In genomic region chr9:7837806-7838440, GRCm38 (mm10) we compare ENCODE assay signal across 8 mouse cellular contexts. TPM values are rescaled to one million over a fixed set of nuclear protein-coding genes. Genes with fewer than 3 reads are reported as not detected.
A peak's percentile ranks its signal among the peaks of the same experiment; 100 is the strongest.
DNase-seq lines count a peak whose midpoint lies in the region; ATAC-seq and TF ChIP-seq lines count a peak whose summit lies in the region.

No protein-coding gene starts in this region.

- TF ChIP-seq CTCF in gastrocnemius, adult 2 months (IDR thresholded peaks at IDR 0.05), result no peak

- H3K9me3 ChIP-seq in hindbrain, embryonic 11.5 days (ENCODE audit: control insufficient read depth, low read length), result no peaks in the 10 kb centered on the region

- peak overlapping the region; percentile 98 for H3K27ac ChIP-seq in gastrocnemius, adult 2 months
- peak overlapping the region; percentile 98 for H3K27ac ChIP-seq in hindbrain, embryonic 11.5 days (ENCODE audit: low read depth, low read length)

- no peaks in the 10 kb centered on the region for H3K4me1 ChIP-seq in hindbrain, embryonic 11.5 days (replicated peaks; ENCODE audit: control insufficient read depth, insufficient read depth, low read length)

- H3K27me3 ChIP-seq in hindbrain, embryonic 11.5 days (ENCODE audit: control insufficient read depth, insufficient read depth, low read length), result no peaks in the 10 kb centered on the region

- ATAC-seq in CD4-positive, CD25-positive, alpha-beta regulatory T cell, adult 4 months, result peak; percentile 21
- peak; percentile 26; the same call in 1 of the 2 replicates for ATAC-seq in common myeloid progenitor, adult 5-6 weeks (replicated peaks; ENCODE audit: low read depth, poor library complexity, severe bottlenecking)
- ATAC-seq in hindbrain, embryonic 11.5 days (ENCODE audit: low FRiP score), result peak; percentile 33
- ATAC-seq in megakaryocyte-erythroid progenitor cell, adult 5-6 weeks (replicated peaks; ENCODE audit: low FRiP score, low TSS enrichment, poor library complexity, severe bottlenecking), result 0 out of 2 replicates have a peak, but pooled peaks have one; percentile 21

- H3K36me3 ChIP-seq in hindbrain, embryonic 11.5 days (ENCODE audit: control insufficient read depth, insufficient read depth, low read length), result no peaks in the 10 kb centered on the region

- WGBS in hindbrain, embryonic 11.5 days, result 23% methylated on average over 14 of the region's 14 CpGs

- peak overlapping the region; percentile 79 for H3K4me3 ChIP-seq in gastrocnemius, adult 2 months
- peak overlapping the region; percentile 63 for H3K4me3 ChIP-seq in hindbrain, embryonic 11.5 days (ENCODE audit: low read depth, low read length)

- peak overlapping the region; percentile 90 for H3K9ac ChIP-seq in hindbrain, embryonic 11.5 days (ENCODE audit: low read depth, low read length)

- no peak for DNase-seq in gastrocnemius, adult 2 months
- no peak for DNase-seq in gastrocnemius, postnatal 4 days (ENCODE audit: low spot score in 2 of 2)
- peak; percentile 61 for DNase-seq in hindbrain, embryonic 11.5 days (ENCODE audit: low spot score)
- DNase-seq in gastrocnemius, postnatal 10 days, result no peak
- no peak for DNase-seq in spleen, postnatal 36 days (ENCODE audit: low spot score in 2 of 2)

- peak overlapping the region; percentile 67 for H3K4me2 ChIP-seq in hindbrain, embryonic 11.5 days (replicated peaks; ENCODE audit: low read depth, low read length)

- intact Hi-C loops in gastrocnemius, adult 2 months (cut with DNase I), result loop anchor here (1.0 to 5.0 kb wide), 3 partner anchors 35 to 74 kb away; partner anchors contain the start of genes Birc3 and Tmem123

RNA-seq across cellular contexts. Expression of gene Birc2, which starts 1.1 kb away (rescaled TPM):
- total RNA-seq in gastrocnemius, adult 2 months (2021), result 10 to 100 TPM; 21.9 to 22.0 TPM
- 10 to 100 TPM; 22.0 to 28.1 TPM for total RNA-seq in gastrocnemius, postnatal 4 days (2021)
- polyA plus RNA-seq in CD4-positive, CD25-positive, alpha-beta regulatory T cell, adult 4 months (2017; shearing (Covaris generic)), result 100 to 1,000 TPM; 138 to 145 TPM
- total RNA-seq in common myeloid progenitor, adult 5-6 weeks (2017), result 66.5 and 67.1 TPM in 2 replicates
- 45.3 and 51.7 TPM in 2 replicates for polyA plus RNA-seq in hindbrain, embryonic 11.5 days (2014; fragmentation: Nextera tagmentation; extraction: Ambion mirVana)
- total RNA-seq in megakaryocyte-erythroid progenitor cell, adult 5-6 weeks (2014; fragmentation: Nextera tagmentation), result 34.6 and 41.7 TPM in 2 replicates
- 36.7 and 61.3 TPM in 2 replicates for total RNA-seq in megakaryocyte-erythroid progenitor cell, adult 5-6 weeks (2017)
- total RNA-seq in gastrocnemius, postnatal 10 days (2021), result 10 to 100 TPM; 18.1 to 19.6 TPM

RNA-seq across cellular contexts. Expression of gene Birc3, which starts 35.1 kb away (rescaled TPM):
- total RNA-seq in gastrocnemius, adult 2 months (2021), result 1 to 10 TPM; 6.0 to 8.8 TPM
- 10 to 100 TPM; 12.6 to 14.1 TPM for total RNA-seq in gastrocnemius, postnatal 4 days (2021)
- 100 to 1,000 TPM; 121 to 171 TPM for polyA plus RNA-seq in CD4-positive, CD25-positive, alpha-beta regulatory T cell, adult 4 months (2017; shearing (Covaris generic))
- total RNA-seq in common myeloid progenitor, adult 5-6 weeks (2017), result 46.1 and 52.9 TPM in 2 replicates
- 3.5 and 3.7 TPM in 2 replicates for polyA plus RNA-seq in hindbrain, embryonic 11.5 days (2014; fragmentation: Nextera tagmentation; extraction: Ambion mirVana)
- total RNA-seq in megakaryocyte-erythroid progenitor cell, adult 5-6 weeks (2014; fragmentation: Nextera tagmentation), result 6.8 and 8.8 TPM in 2 replicates
- 9.9 and 33.6 TPM in 2 replicates for total RNA-seq in megakaryocyte-erythroid progenitor cell, adult 5-6 weeks (2017)
- total RNA-seq in gastrocnemius, postnatal 10 days (2021), result 10 to 100 TPM in 1 of 2 experiments, 1 to 10 TPM in 1; 7.2 to 12.5 TPM
